Mouse (Mus musculus) intestine, embryonic 15.5 days (tissue): ENCODE measurements at regions not wholly inside any gene's neighbourhood (a gene's known extent, or its start where the extent isn't known, plus 50 kb on each side); places are given as distances from the start of the nearest gene placed in this dataset.

Experiments used
- ATAC-seq: fragments of 200-750 bp; cut with Nextera tagmentation; 2 replicates; pipeline ENCODE4 v1.8.0; 2017; ENCODE audit warnings: moderate TSS enrichment, moderate library complexity
- H3K27ac ChIP-seq: fragments of 300-500 bp; sonication (generic); 2 replicates; pipeline ENCODE4 v1.5.1; 2015; ENCODE audit warnings: mild to moderate bottlenecking, inconsistent platforms
- H3K27me3 ChIP-seq: fragments of 300-500 bp; sonication (generic); replicated peaks from 2 replicates; pipeline ENCODE4 v1.6.1; 2015; ENCODE audit warnings: inconsistent platforms
- H3K36me3 ChIP-seq: fragments of 300-500 bp; sonication (generic); 2 replicates; pipeline ENCODE4 v1.6.1; 2015; ENCODE audit warnings: inconsistent platforms
- H3K4me1 ChIP-seq: fragments of 300-500 bp; sonication (generic); replicated peaks from 2 replicates; pipeline ENCODE4 v1.6.1; 2015; ENCODE audit warnings: inconsistent platforms
- H3K4me2 ChIP-seq: fragments of 300-500 bp; sonication (generic); replicated peaks from 2 replicates; pipeline ENCODE4 v1.6.1; 2015; ENCODE audit warnings: mild to moderate bottlenecking, inconsistent platforms
- H3K4me3 ChIP-seq: fragments of 300-500 bp; sonication (generic); replicated peaks from 2 replicates; pipeline ENCODE4 v1.5.1; 2015; ENCODE audit warnings: inconsistent platforms
- H3K9ac ChIP-seq: fragments of 300-500 bp; sonication (generic); 2 replicates; pipeline ENCODE4 v1.6.1; 2015; ENCODE audit warnings: inconsistent platforms
- H3K9me3 ChIP-seq: fragments of 300-500 bp; sonication (generic); 2 replicates; pipeline ENCODE4 v1.6.1; 2016; ENCODE audit warnings: inconsistent platforms
- WGBS: fragments of 180-500 bp; shearing (Covaris S2); methylation state at CpG from one replicate; pipeline ENCODE4 v1.1.7; 2015; 5-methylcytosine and 5-hydroxymethylcytosine counted together

DNA sequence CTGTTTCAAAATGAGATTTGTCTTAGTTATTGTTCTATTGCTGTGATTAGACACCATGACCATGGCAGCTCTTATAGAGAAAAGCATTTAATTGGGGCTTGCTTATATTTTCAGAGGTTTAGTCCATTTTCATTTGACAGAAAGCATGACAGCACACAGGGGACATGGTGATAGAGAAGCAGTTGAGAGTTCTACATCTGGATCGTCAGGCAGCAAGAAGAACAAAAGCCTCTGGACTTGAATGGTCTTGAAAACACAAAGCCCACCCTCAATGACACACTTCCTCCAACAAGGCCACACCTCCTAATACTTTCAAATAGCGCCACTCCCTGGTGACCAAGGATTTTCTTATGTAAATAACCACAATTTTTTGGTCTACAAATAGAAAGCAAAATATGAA, 1250.5 kb downstream of the Hace1 start:
- H3K4me1 ChIP-seq = no peaks in the 10 kb centered on the region
- H3K27ac ChIP-seq = no peak overlapping the region
- ATAC-seq = no peak
- no peaks in the 10 kb centered on the region for H3K36me3 ChIP-seq
- no peaks in the 10 kb centered on the region for H3K9me3 ChIP-seq
- no peaks in the 10 kb centered on the region for H3K27me3 ChIP-seq
- H3K9ac ChIP-seq = no peak overlapping the region
- WGBS = 72% methylated on average over 2 of the region's 2 CpGs
- no peak overlapping the region for H3K4me2 ChIP-seq
- H3K4me3 ChIP-seq = no peak overlapping the region

DNA sequence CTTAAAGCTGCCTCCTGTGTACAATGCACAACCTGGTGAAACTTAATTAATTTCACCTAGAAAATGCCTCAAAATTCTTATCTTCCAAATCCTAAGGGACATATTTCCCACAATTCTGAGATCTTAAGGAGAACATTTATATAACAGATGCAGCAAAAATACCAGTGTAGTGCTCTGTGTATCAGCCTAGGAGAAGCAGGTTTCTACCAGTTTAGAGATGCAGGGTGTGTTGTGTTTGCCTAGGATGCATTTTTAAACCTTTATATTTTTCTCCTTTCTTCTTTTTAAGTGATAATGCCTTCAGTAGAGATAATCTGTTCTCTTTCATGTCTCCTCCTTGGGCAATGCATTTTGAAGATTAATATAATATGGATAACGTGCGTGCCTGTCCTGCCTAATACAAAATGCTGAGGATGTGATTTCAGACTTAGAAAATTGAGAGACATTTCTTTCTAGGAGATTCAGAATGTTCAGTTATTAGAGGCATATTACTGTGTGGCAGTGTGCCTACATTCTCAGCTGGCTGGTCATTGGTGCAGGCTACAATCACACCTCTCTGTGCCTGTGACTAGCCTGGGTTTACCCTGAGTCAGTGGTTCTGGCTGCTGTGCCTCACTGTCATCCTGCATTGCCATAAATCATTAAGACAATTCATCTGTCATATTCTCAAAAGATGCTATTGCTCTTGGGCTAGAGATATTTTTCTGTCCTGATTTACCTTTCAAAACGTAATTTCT, 1268.1 kb downstream of the Hace1 start:
- H3K4me3 ChIP-seq = no peak overlapping the region
- ATAC-seq = no peak
- no peaks in the 10 kb centered on the region for H3K36me3 ChIP-seq
- 69% methylated on average over 3 of the region's 3 CpGs for WGBS
- H3K4me1 ChIP-seq = no peaks in the 10 kb centered on the region
- no peak overlapping the region for H3K4me2 ChIP-seq
- H3K27me3 ChIP-seq = no peaks in the 10 kb centered on the region
- H3K27ac ChIP-seq = no peak overlapping the region
- H3K9me3 ChIP-seq = no peaks in the 10 kb centered on the region
- H3K9ac ChIP-seq = no peak overlapping the region
